Mouse (Mus musculus) G1E-ER4 (cell line): Measurements from ENCODE around the gene Cd28. TPM values are rescaled to one million over a fixed set of nuclear protein-coding genes. Genes with fewer than 3 reads are reported as not detected.

ENCODE experiments used
- GATA1 ChIP-seq: IDR thresholded peaks from one replicate; pipeline ENCODE4 v1.8.0; 2012; ENCODE audit warnings: low read length, inconsistent platforms
- polyA plus RNA-seq: library from polyadenylated mRNA; stranded (reverse); fragments of >175 nt; gene quantifications from 2 replicates; pipeline ENCODE4 v1.2.3, GENCODE M21; 2012

Cd28 gene
- polyA plus RNA-seq, 1 experiment = not detected

DNA sequence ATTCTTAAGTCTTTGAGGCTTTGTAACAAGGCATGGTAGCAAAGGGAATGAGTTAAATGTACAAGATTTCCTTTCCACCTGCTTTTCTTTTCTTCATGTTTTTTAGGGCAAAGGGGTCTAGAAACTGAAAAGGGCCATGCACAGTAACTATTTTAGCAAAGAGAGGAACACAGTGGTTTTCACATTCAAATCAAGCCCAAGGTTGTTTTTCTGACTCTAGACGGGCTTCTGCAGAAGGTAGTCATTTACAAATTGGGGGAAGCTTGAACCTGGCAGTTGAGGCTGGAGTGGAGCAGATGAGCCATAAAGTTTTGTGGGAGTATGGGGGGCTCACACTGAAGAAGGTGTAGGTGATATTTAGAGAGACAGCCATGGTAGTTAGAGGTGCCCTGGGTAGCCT lies 88.6 kb downstream of the Cd28 start:
- TF ChIP-seq GATA1 = no peak

DNA sequence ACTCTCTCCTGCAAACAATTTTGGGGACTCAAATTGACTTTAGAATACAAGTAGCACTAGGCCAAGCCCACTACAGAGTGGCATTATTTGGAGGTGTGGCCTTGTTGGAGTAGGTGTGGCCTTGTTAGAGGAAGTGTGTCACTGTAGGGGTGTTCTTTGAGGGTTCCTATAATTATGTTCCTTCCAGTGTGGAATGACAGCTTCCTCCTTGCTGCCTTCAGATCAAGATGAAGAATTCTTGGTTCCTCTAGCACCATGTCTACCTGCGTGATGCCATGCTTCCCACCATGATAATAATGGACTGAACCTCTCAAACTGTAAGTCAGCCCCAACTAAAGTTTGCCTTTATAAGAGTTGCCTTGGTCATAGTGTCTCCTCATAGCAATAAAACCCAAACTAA lies 91.1 kb downstream of the Cd28 start:
- TF ChIP-seq GATA1 = no peak

DNA sequence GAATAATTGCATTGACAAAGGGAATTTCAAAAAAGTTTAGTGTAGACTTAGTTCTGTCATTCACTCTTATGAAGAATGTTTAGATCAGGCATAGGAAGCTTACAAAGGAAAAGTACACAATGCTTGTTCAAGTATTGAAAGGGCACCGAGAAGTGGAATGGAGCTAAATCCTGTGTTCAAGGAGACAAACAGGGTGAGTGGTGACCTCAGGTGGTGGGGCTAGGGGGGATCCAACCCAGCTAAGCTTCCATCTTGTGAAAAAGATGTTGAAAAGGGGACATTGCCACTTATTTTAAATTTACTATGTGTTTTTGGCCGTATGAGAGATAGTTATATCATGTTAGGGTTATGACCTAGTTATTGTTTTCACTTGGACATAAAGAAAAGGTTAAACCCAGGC lies 91.9 kb downstream of the Cd28 start:
- TF ChIP-seq GATA1 = no peak

DNA sequence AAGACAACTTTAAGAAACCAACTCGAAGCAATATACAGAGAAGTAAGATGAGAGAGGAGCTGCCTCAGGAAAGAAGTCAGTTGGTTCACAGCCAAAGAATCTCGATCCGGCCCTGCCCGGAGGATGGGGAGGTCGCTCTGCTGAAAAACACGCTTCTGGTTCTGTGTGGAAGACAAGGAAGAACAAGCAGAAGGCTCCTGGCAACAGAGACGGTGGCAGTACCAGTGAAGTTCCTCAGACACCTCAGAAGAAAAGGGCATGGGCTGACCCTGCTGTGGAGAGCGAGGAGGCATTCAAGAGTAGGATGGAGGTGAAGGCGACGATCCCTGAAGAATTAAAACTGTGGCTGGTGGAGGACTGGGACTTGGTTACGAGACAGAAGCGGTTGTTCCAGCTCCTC lies 92.6 kb downstream of the Cd28 start:
- TF ChIP-seq GATA1 = no peak

DNA sequence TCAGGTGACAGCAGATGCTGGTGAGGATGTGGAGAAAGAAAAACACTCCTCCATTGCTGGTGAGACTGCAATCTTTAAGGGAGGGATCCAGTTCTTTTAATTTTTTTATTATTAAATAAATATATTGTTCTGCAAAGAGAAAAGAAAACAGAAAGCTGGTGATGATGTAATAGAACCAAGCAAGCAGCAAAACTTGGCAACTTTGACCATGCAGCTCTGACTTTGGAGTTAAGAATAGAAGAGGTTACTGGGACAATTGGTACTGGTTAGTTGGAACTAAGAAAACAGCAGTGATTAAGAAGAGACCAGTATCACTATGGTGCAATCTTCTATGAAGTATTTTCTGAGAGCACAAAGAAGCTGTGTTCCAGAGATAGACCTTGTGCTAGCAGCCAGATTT lies 94.2 kb downstream of the Cd28 start:
- no peak for TF ChIP-seq GATA1

DNA sequence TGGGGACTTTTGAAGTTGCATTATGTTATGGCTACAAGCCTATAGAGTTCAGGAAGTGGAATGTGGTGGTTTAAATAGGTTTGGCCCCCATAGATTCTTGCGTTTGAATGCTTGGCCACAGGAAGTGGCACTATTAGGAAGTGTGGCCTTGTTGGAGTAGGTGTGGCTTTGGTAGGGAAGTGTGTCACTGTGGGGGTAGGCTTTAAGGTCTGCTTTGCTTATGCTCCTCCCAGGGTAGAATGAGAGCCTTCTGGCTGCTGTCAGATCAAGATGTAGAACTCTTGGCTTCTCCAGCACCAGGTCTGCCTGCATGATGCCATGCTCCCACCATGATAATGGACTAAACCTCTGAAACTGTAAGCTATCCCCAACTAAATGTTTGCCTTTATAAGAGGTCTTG lies 95.4 kb downstream of the Cd28 start:
- no peak for TF ChIP-seq GATA1

DNA sequence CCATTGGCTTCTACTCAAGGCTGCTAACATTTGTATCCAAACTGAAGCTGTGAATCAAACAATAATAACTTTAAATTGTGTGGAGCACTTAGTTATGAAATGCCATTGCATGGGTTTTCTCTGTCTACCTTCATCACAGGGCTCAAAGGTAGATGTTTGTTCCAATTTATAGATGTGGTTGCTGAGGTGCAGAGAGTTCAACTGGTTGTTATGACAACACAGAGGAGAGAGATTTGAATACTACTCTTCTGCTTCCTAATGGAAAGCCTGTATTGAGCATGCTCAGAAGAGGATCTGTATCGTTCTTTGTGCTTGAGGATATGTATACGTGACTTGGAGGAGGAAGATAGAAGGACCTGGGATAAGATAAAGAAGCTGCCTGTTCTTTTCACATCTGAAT lies 96.8 kb downstream of the Cd28 start:
- no peak for TF ChIP-seq GATA1

DNA sequence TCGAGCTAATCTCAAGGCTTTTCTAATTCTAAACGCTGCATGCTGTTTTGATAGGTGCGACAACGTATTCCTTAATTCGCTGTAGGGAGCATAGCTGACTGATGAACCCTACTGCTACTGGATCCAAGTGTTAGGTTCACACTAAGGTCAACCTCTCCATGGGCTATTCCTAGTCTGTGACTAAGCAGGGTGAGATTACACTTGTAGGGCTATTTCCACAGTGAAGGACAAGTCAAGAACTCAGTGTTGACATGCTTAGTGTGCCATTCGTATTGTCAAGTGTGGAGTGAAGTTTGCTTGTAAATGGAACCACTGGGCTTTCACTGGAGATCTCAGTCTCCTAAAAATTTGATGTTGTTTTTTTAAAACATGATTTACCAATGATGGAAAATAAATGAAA lies 99.3 kb downstream of the Cd28 start:
- no peak for TF ChIP-seq GATA1

DNA sequence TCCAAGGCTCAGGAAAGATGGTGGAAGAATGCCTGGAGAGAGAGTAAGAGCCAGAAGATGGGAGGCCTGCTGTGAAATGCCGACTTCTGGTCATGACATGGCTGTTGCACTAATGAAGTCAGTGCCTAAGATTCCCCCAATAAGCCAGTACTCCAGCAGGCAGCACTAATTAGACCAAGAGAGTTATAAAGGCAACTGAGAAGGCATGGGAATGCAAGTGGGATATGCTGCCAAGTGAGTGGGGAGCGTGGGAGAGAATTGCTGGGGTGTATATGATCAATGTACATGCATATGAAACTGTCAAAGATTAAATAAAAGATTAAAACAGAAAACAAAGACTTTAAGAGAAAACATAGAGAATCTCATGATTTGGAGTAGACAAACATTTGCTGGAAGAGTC lies 103.4 kb downstream of the Cd28 start:
- no peak for TF ChIP-seq GATA1

DNA sequence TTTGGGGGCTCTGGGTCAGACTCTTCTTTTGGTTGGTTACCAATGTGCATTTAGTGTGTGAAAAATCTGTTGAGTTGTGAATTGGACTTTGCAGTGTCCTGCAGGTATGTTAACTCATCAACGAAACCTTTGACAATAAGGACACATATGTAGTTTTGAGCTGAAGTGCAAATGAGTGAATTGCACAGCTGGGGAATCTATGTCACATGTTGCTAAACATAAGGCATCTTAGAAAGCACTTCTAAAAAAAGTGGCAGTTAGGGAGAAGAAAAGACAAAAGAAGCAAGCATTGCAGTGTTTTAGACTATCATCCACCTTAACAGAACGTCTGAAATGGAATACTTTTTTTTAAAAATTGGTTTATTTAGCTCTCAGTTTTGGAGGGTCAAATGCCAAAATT lies 104.4 kb downstream of the Cd28 start:
- TF ChIP-seq GATA1 = no peak

DNA sequence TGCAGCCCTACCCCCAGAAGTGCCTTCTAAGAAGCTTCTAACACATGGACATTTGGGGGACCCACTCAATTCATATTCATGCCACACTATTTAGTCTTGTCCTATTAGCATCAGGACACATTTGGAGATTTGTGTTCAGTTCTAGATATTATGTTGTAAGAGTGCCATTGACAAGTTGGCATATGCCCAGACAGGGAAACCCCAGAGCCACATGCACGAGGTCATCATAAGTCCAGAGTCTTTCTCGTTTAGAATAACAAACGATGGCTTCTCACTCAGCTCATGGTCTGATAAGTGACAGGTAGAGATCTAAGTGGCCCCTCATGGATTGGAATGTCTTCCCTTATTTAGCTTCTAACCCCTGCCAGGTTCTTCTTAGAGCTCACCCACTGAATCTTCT lies 105.0 kb downstream of the Cd28 start:
- no peak for TF ChIP-seq GATA1

Other genes with a start within 250 kb of the Cd28 start
- 0.01 TPM in 1 of 2 replicates, not detected in the other for gene Raph1, start 149.7 kb upstream of the Cd28 start, polyA plus RNA-seq
- not detected in 2 replicates for gene Ctla4, start 170.2 kb downstream of the Cd28 start, polyA plus RNA-seq